Mouse (Mus musculus) neural tube, embryonic 11.5 days (tissue): Measurements from ENCODE around the gene Dgat2. TPM values are rescaled to one million over a fixed set of nuclear protein-coding genes. Genes with fewer than 3 reads are reported as not detected.

Experiments
- ATAC-seq: fragments of 200-750 bp; cut with Nextera tagmentation; 2 replicates; pipeline ENCODE4 v1.8.0; 2017; ENCODE audit warnings: moderate number of reproducible peaks, mild to moderate bottlenecking, moderate TSS enrichment, moderate library complexity; ENCODE audit not compliant: insufficient read depth, low FRiP score, low TSS enrichment
- DNase-seq: peaks from one replicate; pipeline ENCODE4 v3.0.0-alpha.2; 2015; ENCODE audit warnings: low spot score
- H3K27ac ChIP-seq: fragments of 300-500 bp; sonication (generic); 2 replicates; pipeline ENCODE4 v1.5.1; 2014; ENCODE audit warnings: low read depth, mild to moderate bottlenecking, low read length
- H3K27me3 ChIP-seq: fragments of 300-500 bp; sonication (generic); 2 replicates; pipeline ENCODE4 v1.6.1; 2014; ENCODE audit warnings: mild to moderate bottlenecking, low read length, mixed read lengths; ENCODE audit not compliant: control insufficient read depth, insufficient read depth
- H3K36me3 ChIP-seq: fragments of 300-500 bp; sonication (generic); 2 replicates; pipeline ENCODE4 v1.6.1; 2014; ENCODE audit warnings: mild to moderate bottlenecking, low read length, moderate library complexity, mixed read lengths; ENCODE audit not compliant: control insufficient read depth, insufficient read depth
- H3K4me1 ChIP-seq: fragments of 300-500 bp; sonication (generic); 2 replicates; pipeline ENCODE4 v1.6.1; 2014; ENCODE audit warnings: low read length, mixed read lengths; ENCODE audit not compliant: control insufficient read depth, insufficient read depth
- H3K4me2 ChIP-seq: fragments of 300-500 bp; sonication (generic); 2 replicates; pipeline ENCODE4 v1.6.1; 2014; ENCODE audit warnings: low read depth, mild to moderate bottlenecking, moderate library complexity
- H3K4me3 ChIP-seq: fragments of 300-500 bp; sonication (generic); 2 replicates; pipeline ENCODE4 v1.5.1; 2014; ENCODE audit warnings: low read depth, low read length
- H3K9ac ChIP-seq: fragments of 300-500 bp; sonication (generic); 2 replicates; pipeline ENCODE4 v1.6.1; 2014; ENCODE audit warnings: mild to moderate bottlenecking, low read length
- H3K9me3 ChIP-seq: fragments of 300-500 bp; sonication (generic); 2 replicates; pipeline ENCODE4 v1.6.1; 2016; ENCODE audit warnings: low read length; ENCODE audit not compliant: control insufficient read depth
- WGBS: fragments of 180-500 bp; shearing (Covaris S2); extraction: QIAGEN DNeasy Blood & Tissue Kit; methylation state at CpG from one replicate; pipeline ENCODE4 v1.1.7; 2014; 5-methylcytosine and 5-hydroxymethylcytosine counted together
- polyA plus RNA-seq: library from polyadenylated mRNA; unstranded; fragments of >200 nt; fragmentation: Nextera tagmentation; extraction: Ambion mirVana; gene quantifications from 2 replicates; pipeline ENCODE4 v1.2.1, GENCODE M21; 2014

Dgat2 gene
- polyA plus RNA-seq, 1 experiment from 2014 or later, result 12.7 TPM

DNA sequence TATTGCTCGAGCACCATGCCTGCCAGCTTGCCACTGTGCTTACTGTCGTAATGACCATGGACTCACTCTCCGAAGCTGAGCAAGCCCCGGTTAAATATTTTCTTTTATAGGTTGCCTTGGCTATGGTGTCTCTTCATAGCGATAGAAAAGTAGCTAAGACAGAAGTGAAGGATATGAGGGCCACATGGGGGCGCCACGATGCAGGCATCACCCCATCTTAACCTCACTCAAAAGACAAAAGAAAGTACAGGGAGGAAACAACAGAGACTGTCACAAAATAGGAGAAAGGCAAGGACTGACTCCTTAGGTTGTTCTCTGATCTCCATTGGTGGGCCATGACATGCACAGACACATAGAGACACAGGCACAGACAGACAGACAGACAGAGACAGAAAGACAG, 41.7 kb upstream of the Dgat2 start:
- no peaks in the 10 kb centered on the region for H3K4me1 ChIP-seq
- ATAC-seq (no peak), DNase-seq (no peak)
- 67% methylated on average over 7 of the region's 7 CpGs for WGBS
- no peak overlapping the region for H3K27ac ChIP-seq
- no peak overlapping the region for H3K4me3 ChIP-seq
- H3K27me3 ChIP-seq, result no peaks in the 10 kb centered on the region
- no peak overlapping the region for H3K4me2 ChIP-seq
- H3K36me3 ChIP-seq, result no peaks in the 10 kb centered on the region
- H3K9me3 ChIP-seq, result no peaks in the 10 kb centered on the region
- H3K9ac ChIP-seq, result no peak overlapping the region

GRCm38 (mm10) chr7:99217338-99218074, 35.0 kb upstream of the Dgat2 start:
- peak; percentile 3 for DNase-seq
- no peak overlapping the region for H3K27ac ChIP-seq
- no peaks in the 10 kb centered on the region for H3K27me3 ChIP-seq
- no peak overlapping the region for H3K4me2 ChIP-seq
- H3K9ac ChIP-seq, result no peak overlapping the region
- H3K36me3 ChIP-seq, result no peaks in the 10 kb centered on the region
- no peak for ATAC-seq
- H3K9me3 ChIP-seq, result no peaks in the 10 kb centered on the region
- 77% methylated on average over 3 of the region's 3 CpGs for WGBS
- no peaks in the 10 kb centered on the region for H3K4me1 ChIP-seq
- H3K4me3 ChIP-seq, result no peak overlapping the region

- no peak overlapping the region for H3K4me2 ChIP-seq
- H3K9me3 ChIP-seq, result no peaks in the 10 kb centered on the region
- no peak overlapping the region for H3K9ac ChIP-seq
- DNase-seq (peak; percentile 7), ATAC-seq (no peak)
- H3K27me3 ChIP-seq, result no peaks in the 10 kb centered on the region
- no peaks in the 10 kb centered on the region for H3K4me1 ChIP-seq
- no peak overlapping the region for H3K4me3 ChIP-seq
- H3K27ac ChIP-seq, result no peak overlapping the region
- H3K36me3 ChIP-seq, result no peaks in the 10 kb centered on the region
- 67% methylated on average over 8 of the region's 8 CpGs for WGBS
These were observed 32.9 kb upstream of the Dgat2 start for GRCm38 (mm10) chr7:99215347-99215855.

DNA sequence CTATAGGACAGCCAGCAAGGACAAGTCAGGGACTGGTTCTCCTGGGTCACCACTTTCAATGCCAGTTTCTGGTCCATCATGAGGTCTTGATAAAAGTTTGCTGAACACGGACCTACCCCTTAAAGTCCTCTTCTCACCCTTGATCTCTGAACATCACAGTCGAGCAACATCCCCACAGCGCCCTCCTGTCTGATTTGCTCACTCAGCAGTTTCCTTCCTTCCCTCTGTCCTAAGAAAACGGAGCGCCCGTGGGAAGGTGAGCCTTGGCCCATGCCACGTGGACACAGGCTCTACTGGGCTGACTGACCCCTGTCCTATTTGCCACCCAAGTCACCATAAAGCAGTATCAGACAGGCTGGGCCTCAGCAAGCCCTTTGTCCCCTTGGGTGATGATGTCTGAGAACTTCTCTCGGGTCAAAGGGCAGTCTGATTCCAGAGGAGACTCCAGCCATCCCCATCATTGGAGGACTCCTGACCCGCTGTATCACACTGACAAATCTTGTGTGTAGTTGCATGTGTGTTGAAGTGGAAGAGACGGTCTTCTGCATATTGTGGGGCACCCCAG, 32.2 kb upstream of the Dgat2 start:
- Histone ChIP-seq H3K27ac (no peak overlapping the region), H3K4me3 (no peak overlapping the region), H3K27me3 (no peaks in the 10 kb centered on the region), H3K36me3 (no peaks in the 10 kb centered on the region), H3K4me1 (no peaks in the 10 kb centered on the region), H3K9me3 (no peaks in the 10 kb centered on the region), H3K9ac (no peak overlapping the region), H3K4me2 (no peak overlapping the region)
- no peak for DNase-seq
- no peak for ATAC-seq
- WGBS, result 86% methylated on average over 10 of the region's 10 CpGs

GRCm38 (mm10) chr7:99213686-99214085, 31.2 kb upstream of the Dgat2 start:
- Histone ChIP-seq H3K4me2 (no peak overlapping the region), H3K9me3 (no peaks in the 10 kb centered on the region), H3K36me3 (no peaks in the 10 kb centered on the region), H3K27ac (no peak overlapping the region), H3K9ac (no peak overlapping the region), H3K27me3 (no peaks in the 10 kb centered on the region), H3K4me1 (no peaks in the 10 kb centered on the region), H3K4me3 (no peak overlapping the region)
- WGBS, result 82% methylated on average over 2 of the region's 2 CpGs
- ATAC-seq (no peak), DNase-seq (no peak)

DNA sequence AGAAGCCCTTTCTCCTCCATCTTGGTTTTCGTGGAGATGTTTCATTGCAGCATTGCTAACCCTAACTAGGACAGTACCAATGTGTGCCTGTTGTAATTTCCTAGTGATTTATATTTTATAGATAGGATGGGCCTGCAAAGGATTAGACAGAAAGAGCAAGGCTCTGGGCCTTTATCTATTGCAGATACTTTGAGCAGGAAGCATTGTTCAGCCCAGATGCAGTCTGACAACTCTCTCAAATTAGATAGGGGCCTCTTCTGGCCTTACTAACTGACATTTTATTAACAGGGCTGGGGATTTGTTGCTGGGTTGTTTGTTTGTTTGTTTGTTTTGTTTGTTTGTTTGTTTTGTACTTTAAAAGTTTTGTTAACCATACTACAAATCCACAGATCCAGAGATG, 30.5 kb upstream of the Dgat2 start:
- no peaks in the 10 kb centered on the region for H3K4me1 ChIP-seq
- no peaks in the 10 kb centered on the region for H3K27me3 ChIP-seq
- ATAC-seq (no peak), DNase-seq (no peak)
- no peaks in the 10 kb centered on the region for H3K36me3 ChIP-seq
- no peak overlapping the region for H3K4me2 ChIP-seq
- no peak overlapping the region for H3K27ac ChIP-seq
- no peak overlapping the region for H3K9ac ChIP-seq
- H3K9me3 ChIP-seq, result no peaks in the 10 kb centered on the region
- no peak overlapping the region for H3K4me3 ChIP-seq
- WGBS, result 86% methylated on average over 1 of the region's 1 CpGs

DNA sequence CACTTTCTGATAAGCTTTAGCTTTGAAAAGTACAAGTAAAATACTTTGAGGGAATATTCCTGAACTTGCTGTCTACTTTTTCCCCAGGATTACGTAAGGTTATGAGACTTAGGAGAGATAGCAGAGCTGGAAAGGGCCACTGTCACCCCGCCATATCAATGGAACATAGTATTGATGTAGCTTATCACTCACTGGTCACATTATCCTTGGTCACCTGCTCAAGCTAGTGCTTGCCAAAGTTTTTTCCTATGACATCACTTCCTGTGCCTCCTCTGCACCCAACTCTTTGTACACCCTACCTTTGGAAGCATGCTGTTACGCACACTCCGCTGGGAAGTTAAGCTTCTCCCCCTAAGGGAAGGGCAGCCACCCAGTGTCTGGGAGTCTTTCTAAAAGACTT, 26.2 kb upstream of the Dgat2 start:
- H3K27me3 ChIP-seq, result no peaks in the 10 kb centered on the region
- WGBS, result 91% methylated on average over 4 of the region's 4 CpGs
- H3K9me3 ChIP-seq, result no peaks in the 10 kb centered on the region
- no peaks in the 10 kb centered on the region for H3K36me3 ChIP-seq
- no peak for ATAC-seq
- no peak for DNase-seq
- no peaks in the 10 kb centered on the region for H3K4me1 ChIP-seq
- H3K4me2 ChIP-seq, result no peak overlapping the region
- no peak overlapping the region for H3K9ac ChIP-seq
- no peak overlapping the region for H3K4me3 ChIP-seq
- no peak overlapping the region for H3K27ac ChIP-seq

DNA sequence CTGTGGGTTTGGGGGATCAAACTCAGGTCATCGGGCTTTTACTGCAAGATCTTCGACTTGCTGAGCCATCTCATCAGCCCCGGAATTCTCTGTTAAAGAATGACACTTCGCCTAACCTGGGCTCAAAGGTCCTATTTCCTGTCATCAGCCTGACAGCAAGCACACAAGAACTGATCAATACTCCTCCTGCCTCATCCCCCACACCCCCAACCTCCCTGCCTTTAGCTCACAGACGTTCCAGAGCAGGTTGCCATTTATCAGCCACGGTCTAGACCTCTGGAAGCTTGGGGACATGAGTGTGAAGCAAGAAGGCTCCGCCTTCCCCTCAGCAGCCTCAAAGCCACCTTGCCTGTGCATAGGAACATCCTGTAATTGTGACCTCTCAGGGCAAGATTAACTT, 23.8 kb upstream of the Dgat2 start:
- H3K9me3 ChIP-seq, result no peaks in the 10 kb centered on the region
- H3K4me3 ChIP-seq, result no peak overlapping the region
- ATAC-seq, result no peak
- no peaks in the 10 kb centered on the region for H3K4me1 ChIP-seq
- no peak overlapping the region for H3K4me2 ChIP-seq
- no peak for DNase-seq
- no peak overlapping the region for H3K9ac ChIP-seq
- WGBS, result 80% methylated on average over 7 of the region's 7 CpGs
- no peaks in the 10 kb centered on the region for H3K27me3 ChIP-seq
- H3K36me3 ChIP-seq, result no peaks in the 10 kb centered on the region
- H3K27ac ChIP-seq, result no peak overlapping the region

- Histone ChIP-seq H3K27ac (no peak overlapping the region), H3K27me3 (no peaks in the 10 kb centered on the region), H3K4me1 (no peaks in the 10 kb centered on the region), H3K9me3 (no peaks in the 10 kb centered on the region), H3K4me3 (no peak overlapping the region), H3K4me2 (no peak overlapping the region), H3K36me3 (no peaks in the 10 kb centered on the region), H3K9ac (no peak overlapping the region)
- 89% methylated on average over 7 of the region's 7 CpGs for WGBS
- DNase-seq (no peak), ATAC-seq (no peak)
These were observed 19.6 kb upstream of the Dgat2 start for GRCm38 (mm10) chr7:99202163-99202562.
